Mouse (Mus musculus): ENCODE measurements at regions not wholly inside any gene's neighbourhood (a gene's known extent, or its start where the extent isn't known, plus 50 kb on each side); places are given as distances from the start of the nearest gene placed in this dataset.

GRCm38 (mm10) chr13:28898900-28899299, 54.6 kb downstream of the Sox4 start:
- DNase-seq (ENCODE audit: low spot score in 2 of 2), result no peak

DNA sequence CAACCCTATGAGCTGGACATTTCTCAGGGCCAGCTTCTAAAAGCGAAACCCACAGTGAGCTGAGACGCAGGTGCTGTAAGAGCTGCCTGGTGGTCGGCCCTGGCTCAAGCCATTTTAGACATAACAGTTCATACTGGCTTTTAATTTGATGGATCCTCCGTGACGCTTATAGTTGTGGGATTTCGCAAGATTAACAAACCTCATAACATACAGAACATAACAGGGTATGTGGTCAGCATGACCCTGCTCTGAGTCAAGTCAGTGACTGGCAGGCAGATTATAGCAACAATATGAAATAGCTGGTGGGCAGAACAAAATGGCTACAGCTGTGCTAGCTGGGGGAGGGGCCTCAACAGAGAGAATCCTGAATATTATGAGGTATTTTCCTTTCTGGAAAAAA, 60.6 kb downstream of the Sox4 start:
- no peak for DNase-seq (ENCODE audit: low spot score in 2 of 2)

GRCm38 (mm10) chr13:28887098-28887497, 66.4 kb downstream of the Sox4 start:
- DNase-seq (ENCODE audit: low spot score in 2 of 2), result no peak

- no peak for DNase-seq (ENCODE audit: low spot score in 2 of 2)
These were observed 66.8 kb downstream of the Sox4 start for GRCm38 (mm10) chr13:28886691-28887090.

GRCm38 (mm10) chr13:28885083-28886037, 68.2 kb downstream of the Sox4 start:
- peak; percentile 14 to 17 for DNase-seq (ENCODE audit: low spot score in 2 of 2)

- DNase-seq (ENCODE audit: low spot score in 2 of 2), result no peak
These were observed 69.2 kb downstream of the Sox4 start for GRCm38 (mm10) chr13:28884191-28884820.

- DNase-seq (ENCODE audit: low spot score in 2 of 2), result no peak
These were observed 70.1 kb downstream of the Sox4 start for GRCm38 (mm10) chr13:28883398-28883797.

DNA sequence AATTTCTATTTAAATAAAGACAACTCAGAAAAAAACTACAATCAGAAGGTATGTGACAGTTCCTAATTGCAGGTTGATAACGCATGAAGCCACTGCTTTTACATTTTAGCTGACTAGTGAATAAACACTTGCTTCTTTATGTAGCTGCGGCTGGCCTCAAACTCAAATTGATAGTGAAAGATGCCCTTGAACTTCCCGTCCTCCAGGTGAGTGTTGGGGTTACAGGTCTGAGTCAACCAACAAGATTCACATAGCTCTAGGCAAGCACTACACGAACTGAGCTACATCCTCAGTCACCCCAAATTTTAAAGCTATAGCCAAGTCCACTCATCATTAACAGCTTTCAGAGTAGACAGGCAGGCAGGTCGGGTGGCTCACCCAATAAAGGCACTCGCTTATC, 72.6 kb downstream of the Sox4 start:
- DNase-seq (ENCODE audit: low spot score in 2 of 2), result no peak

DNA sequence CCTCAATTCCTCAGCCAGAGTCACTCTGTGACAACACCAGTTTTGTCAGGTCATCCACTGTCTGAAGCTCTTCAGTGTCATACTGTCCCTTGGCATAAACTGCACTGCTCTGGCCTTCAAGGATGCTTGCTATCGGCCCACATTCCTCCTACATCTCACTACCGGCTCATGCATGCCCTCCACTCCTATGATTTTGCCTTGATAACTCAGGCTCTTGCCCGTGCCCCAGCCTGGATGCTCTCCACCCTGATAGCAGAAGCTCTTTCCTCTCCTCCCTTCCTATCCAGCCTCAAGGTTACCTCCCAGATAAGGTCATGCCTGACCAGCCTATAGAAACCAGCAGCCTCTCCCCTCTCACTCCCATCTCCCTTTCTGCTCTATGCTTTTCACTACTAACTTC, 74.8 kb downstream of the Sox4 start:
- DNase-seq (ENCODE audit: low spot score in 2 of 2), result no peak

DNA sequence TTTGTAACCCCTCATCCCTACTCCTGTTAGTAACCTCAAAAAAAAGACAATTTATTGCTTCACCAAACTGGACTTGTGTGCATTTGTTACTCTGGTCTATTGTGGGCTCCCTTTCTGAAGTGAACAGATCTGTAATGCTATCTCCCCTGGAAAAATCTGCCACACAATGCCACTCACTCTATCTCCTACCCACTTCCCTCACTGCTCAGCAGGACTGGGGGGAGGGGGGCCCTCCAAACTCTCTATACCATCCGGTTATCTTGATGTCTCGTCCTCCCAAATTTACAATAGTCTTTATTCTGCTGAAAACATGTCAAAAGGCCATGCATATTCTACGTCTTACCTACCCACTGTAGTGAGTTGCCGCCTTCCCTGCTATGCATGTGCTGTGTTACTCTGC, 76.7 kb downstream of the Sox4 start:
- no peak for DNase-seq (ENCODE audit: low spot score in 2 of 2)

- DNase-seq (ENCODE audit: low spot score in 2 of 2), result no peak
These were observed 82.8 kb downstream of the Sox4 start for GRCm38 (mm10) chr13:28870681-28871080.

GRCm38 (mm10) chr13:28867210-28867609, 86.3 kb downstream of the Sox4 start:
- DNase-seq (ENCODE audit: low spot score in 2 of 2), result no peak

GRCm38 (mm10) chr13:28866686-28867085, 86.8 kb downstream of the Sox4 start:
- DNase-seq (ENCODE audit: low spot score in 2 of 2), result no peak

- DNase-seq (ENCODE audit: low spot score in 2 of 2), result no peak
These were observed 92.9 kb downstream of the Sox4 start for GRCm38 (mm10) chr13:28860601-28861000.

- DNase-seq (ENCODE audit: low spot score in 2 of 2), result no peak
These were observed 93.6 kb downstream of the Sox4 start for GRCm38 (mm10) chr13:28859829-28860427.

- DNase-seq (ENCODE audit: low spot score in 2 of 2), result no peak
These were observed 95.5 kb downstream of the Sox4 start for GRCm38 (mm10) chr13:28858001-28858400.

GRCm38 (mm10) chr13:28857201-28857600, 96.3 kb downstream of the Sox4 start:
- DNase-seq (ENCODE audit: low spot score in 2 of 2), result no peak

DNA sequence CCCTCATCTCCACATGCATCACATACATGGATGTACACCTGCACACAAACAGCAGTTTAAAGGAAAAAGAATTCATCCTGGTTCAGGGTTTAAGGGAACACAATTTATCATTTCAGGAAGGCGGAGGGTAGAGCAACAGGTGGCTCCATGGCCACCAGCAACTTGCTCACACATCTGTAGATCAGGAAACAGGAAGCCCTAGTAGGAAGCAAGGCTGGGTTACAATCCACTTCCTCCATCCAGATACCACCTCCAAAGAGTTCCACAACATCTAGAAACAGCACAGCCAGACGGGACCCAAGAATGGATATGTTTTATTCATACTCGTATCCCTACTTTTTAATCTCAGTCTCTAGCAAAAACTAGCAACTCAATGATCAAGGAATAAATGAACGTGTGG, 97.0 kb downstream of the Sox4 start:
- DNase-seq (ENCODE audit: low spot score in 2 of 2), result no peak

DNA sequence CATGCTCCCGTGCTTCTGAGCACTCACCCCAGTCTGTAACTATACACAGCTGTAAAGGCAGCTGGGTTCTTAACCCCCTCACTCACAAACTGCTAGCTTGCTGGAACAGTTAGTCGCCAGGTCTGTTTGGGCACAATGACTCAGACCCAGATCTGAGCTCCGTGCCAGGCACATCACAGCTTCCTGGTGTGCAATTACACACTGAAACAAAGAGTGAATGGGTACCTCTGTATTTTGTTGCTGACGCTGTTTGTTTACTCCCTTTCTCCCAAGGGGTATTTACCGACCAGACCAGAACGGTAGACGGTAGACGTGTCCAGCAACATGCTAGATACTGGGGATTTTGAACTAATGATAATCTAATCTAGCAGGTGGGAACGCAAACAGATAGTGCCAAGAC, 99.3 kb downstream of the Sox4 start:
- no peak for DNase-seq (ENCODE audit: low spot score in 2 of 2)

GRCm38 (mm10) chr13:28848305-28848704, 105.2 kb downstream of the Sox4 start:
- no peak for DNase-seq (ENCODE audit: low spot score in 2 of 2)

- DNase-seq (ENCODE audit: low spot score in 2 of 2), result no peak
These were observed 106.0 kb downstream of the Sox4 start for GRCm38 (mm10) chr13:28847478-28847877.

DNA sequence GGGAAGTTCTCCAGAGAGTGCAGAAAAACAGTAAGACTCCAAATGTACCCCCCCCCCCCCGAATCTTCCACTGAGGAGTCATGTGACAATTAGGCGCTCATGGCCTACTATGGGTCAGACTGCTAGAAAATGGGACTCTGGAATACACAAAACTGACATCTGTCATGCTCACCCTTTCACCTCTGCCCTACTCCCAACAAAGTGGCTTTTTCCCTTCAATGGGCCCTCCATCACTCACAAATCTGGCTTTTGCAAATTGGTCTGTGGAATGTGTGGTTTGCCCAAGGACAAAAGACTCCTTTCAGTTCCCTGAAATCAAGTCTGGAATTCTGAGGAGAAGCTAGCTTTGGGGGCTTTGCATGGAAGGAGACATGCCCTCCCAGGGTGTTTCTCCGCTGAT, 109.0 kb downstream of the Sox4 start:
- DNase-seq (ENCODE audit: low spot score in 2 of 2), result no peak
